Mouse (Mus musculus) MEL-GATA-1-ER (cell line): Measurements from ENCODE around the gene Setd7.

Experiments used
- DNase-seq: peaks from one replicate; pipeline ENCODE4 v3.0.0-alpha.2; 2012; ENCODE audit warnings: low read depth; ENCODE audit errors: extremely low read depth

Setd7 gene

GRCm38 (mm10) chr3:51559594-51560450 is 857 bp downstream of the Setd7 start:
- peak; percentile 72 for DNase-seq

- no peak for DNase-seq
Measured at GRCm38 (mm10) chr3:51555583-51555982, 5.1 kb downstream of the Setd7 start.

DNA sequence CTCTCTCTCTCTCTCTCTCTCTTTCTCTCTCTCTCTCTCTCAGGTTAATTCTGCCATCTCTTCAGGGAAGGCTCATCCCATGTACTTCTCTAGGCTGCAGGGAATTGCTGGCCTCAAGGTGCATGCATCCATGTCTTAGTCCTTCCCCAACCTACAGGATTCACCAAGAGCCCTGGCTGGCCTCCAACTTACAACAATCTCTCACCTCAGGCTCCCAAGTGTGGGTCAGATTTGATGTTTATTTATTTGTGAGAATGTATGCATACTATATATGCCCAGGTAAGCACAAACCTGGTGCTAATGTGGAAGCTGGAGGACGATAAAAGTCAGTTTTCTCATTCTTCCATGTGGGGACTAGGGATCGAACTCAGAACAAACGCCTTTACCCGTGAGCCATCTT is 5.8 kb downstream of the Setd7 start:
- DNase-seq, result no peak

DNA sequence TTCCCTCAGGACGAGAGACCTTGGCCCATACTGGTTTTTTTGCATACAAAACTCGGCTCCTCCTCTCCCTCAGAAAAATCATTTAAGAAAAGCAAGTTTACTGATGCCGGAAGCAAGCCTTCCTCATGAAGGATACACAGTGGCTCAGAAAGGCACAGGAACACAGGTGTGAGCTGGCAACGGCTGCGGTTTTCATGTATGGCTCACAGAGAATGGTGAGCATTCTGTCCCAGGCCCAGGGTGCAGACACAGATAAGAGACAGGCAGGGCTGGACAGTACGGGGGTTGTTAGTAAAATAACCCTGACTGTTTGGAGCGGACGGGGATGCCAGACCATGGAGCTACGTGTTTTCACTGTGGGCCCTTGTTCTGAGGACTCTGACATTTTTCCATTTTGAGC is 6.6 kb downstream of the Setd7 start:
- no peak for DNase-seq

DNA sequence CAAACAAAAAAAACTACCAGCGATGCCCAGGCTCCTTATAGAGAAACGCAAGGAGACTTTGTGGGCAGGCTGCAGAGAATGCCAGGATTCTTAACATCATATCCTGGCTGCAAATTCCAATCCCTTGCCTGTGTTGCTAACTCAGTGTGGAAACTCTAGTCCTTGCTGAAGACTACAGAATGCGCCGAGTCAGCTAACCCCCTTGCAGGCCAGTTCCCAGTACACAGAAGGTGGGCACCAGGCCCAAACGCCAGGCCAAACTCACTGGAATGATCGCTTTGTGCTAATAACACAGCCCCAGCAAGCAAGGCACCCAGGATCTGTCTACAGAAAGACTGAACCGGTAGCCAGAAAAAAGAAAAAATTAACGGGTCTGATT is 7.2 kb downstream of the Setd7 start:
- DNase-seq, result no peak

DNA sequence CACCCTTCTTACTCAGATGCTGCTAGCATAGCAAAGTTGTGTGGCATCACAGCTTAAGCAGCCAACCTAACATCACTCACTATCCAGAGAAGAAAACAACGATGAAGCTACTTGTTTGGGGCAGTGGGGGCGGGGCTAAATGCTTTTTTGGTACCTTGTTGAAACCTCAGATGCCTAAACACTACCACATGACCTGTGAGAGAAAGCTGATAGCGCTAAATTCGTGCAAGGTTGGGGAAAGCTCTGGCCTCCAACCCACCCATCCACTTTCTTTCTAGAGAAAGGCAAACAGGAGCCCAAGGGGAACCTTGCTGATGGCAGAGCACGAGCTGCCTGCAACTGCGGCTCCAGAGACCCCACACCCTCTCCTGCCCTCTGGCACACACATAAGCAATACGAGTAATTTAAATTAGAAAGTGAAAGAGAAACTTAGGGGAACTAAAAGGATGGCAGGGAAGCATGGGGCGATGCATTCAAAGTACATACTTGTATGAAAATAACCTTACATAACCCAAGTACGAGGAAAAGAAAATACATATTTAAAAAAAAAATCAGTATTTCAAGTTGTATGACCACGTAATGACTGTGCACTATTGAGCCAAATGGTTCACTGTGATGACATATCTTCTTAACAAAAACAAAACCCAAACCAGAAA is 7.7 kb downstream of the Setd7 start:
- DNase-seq, result no peak

- DNase-seq, result no peak
Measured at GRCm38 (mm10) chr3:51552197-51552596, 8.5 kb downstream of the Setd7 start.

DNA sequence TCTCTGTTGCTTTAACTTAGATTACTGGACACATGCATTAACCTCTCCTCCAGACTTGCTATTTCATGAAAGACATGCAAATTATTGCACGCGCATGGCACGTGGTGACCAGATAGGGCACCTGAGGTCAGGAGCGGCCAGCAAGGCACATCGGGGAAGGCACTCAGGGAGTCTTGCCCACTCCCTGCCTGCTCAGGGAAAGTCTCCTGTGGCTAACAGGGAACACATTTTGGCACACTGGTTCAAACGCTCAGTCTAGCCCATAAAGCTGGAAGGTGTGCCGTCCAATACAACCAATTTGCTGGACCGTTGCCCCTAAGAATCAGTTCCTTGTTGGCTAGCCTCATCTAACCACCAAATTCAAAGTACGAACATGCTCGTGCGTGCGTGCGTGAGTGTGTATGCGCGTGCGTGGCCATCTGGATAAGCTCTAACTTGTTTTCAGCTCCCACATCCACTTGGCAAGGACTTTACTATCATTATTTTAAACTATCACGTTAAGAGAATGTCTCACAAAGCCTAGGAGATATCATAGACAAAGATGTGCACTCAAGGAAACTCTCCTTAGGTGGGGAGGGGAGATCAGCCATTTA is 11.6 kb downstream of the Setd7 start:
- no peak for DNase-seq

DNA sequence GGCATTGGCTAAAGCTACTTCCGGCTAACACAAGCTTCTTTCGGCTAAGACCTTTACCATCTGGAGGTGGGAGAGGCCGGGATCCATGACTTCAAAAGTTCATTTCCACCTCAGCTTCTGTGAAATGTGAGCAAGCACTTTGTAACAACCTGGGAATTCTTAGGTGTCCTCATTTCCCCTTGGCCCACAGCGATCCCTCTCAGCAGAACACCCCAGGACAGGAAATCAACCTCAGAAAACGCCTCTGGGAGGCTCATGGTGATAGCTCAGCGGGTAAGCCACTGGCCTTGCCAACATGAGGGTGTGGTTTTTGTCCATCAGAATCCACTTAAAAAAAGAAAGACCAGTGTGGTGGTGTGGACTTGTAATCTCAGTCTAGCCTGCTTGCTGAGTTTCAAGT is 13.1 kb downstream of the Setd7 start:
- DNase-seq, result no peak

- no peak for DNase-seq
Measured at GRCm38 (mm10) chr3:51544442-51545128, 16.1 kb downstream of the Setd7 start.

- no peak for DNase-seq
Measured at GRCm38 (mm10) chr3:51540659-51541058, 20.0 kb downstream of the Setd7 start.

DNA sequence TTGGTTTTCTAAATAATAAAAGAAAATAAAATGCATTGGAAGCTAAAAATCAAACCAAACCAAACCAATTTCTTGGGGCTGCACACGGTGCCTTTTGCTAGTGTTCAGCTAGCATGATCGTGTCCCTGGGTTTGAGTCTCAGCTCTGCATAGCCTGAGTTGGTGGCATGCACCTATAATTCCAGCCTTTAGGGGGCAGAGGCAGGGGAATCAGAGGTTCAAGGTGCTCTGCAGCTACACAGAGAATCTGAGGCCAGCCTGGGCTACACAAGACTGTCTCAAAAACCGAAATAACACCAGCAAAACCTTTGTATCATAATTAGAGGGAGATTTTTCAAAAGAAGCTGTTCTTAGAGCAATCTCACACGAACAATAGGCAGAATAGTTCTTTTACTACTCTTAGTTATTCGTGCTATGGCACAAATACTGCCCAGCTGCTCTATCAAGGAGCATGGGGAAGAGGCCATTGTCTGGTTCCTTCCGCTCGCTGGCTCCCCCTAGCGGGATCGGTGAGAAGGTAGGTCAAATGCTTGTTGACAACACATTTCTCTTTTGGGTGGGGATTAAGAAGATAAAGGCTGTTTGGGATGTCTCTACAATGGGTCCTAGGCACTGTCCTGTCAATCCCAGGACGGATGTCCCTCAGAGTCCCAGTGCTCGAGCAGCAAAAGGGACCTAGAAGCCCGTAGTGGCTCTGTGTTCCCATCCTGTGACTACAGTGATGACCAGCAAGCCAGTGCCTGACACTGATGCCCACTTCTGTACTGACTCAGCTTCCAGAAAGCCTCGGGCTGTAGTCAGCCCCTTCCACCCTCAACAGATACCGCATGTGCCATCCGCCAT is 20.9 kb downstream of the Setd7 start:
- peak; percentile 27 for DNase-seq

GRCm38 (mm10) chr3:51534013-51534412 is 26.7 kb downstream of the Setd7 start:
- no peak for DNase-seq

DNA sequence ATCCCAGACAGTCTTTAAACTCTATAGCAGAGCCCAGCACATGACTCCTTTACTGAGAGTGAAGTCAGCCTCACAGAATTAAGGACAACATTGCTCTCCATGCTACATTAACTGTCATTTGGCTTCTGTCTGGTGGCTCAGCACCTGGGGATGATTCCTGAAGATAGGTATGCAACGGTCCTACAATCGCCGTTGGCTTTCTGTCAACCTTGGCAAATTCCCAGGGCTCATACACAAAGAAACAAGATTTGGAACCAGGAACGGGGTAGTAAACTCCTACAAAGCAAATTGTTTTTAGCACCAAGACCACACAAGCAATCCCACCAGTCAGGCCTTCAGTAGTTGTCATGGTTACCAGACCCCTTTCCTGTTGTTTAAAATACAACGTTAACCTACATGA is 27.1 kb downstream of the Setd7 start:
- no peak for DNase-seq

DNA sequence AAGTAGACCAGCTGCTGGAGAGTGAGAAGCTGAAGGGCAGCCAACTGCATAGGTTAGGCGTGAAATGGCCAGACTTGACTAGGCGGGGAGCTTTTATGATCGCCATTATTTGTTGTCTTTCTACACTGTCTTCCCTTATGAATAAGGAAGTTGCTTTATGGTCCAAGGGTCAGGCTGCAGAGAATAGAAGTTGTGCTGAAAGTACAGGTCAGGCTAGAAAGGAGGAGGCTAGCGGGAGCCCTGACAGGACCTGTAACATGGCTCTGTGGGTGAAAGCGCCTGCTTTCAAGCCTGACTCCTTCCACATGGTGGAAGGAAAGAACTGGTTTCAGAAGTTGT is 28.4 kb downstream of the Setd7 start:
- no peak for DNase-seq

GRCm38 (mm10) chr3:51531473-51532281 is 29.0 kb downstream of the Setd7 start:
- no peak for DNase-seq

GRCm38 (mm10) chr3:51526891-51527290 is 33.8 kb downstream of the Setd7 start:
- no peak for DNase-seq

DNA sequence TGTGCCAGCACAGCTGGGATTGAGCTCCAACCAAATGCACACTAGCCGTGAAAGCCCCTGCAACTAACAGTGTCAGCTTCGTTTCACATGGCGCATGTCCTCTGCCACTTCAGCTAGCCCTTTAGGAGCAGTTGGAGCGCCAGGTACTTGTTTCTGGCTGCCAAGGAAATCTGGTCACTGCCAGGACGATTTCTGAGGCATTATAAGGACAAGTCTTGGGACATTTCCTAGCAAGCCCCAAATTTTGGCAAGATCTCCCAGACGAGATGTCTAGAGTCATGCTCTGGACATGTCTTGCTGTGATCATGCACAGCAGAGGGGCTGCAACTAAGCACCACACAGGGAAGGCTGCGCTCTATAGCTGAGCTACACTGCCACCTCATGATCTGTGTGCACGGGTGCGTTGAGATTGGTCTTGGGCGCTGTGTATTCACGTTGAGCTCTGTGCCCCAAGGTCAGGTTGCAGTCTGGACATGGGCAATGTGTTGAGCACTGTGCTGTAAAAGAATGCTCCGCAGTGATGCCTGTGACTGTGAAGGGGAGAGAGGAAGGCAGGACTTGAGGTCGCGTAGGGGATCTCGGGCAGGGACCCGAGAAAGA is 35.4 kb downstream of the Setd7 start:
- DNase-seq, result no peak

DNA sequence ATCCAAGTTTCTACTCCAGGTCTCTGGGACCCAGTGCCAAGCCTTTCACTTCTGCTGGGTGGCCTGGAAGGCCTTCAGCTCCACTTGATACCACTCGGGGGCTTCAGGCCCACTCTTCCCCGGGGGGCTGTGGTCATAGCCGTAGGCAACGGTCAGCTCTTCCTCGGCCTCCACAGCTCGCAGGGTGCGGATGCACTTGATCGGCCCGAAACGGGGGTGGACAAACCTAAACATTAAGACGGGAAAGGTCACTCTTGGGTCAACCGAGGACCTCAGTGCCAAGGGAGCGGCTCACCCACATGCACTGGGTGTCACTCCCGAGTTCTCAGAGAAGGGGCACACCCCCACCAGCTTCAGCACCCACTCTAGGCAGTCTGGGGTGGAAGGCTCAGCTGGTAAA is 39.4 kb downstream of the Setd7 start:
- DNase-seq, result no peak

- DNase-seq, result no peak
Measured at GRCm38 (mm10) chr3:51518763-51519121, 41.9 kb downstream of the Setd7 start.
